In genomic region chr13:101631561-101631960, GRCm38 (mm10) we compare ENCODE assay signal across 11 mouse cellular contexts.
A peak's percentile ranks its signal among the peaks of the same experiment; 100 is the strongest.
DNase-seq lines count a peak whose midpoint lies in the region; ATAC-seq lines count a peak whose summit lies in the region.
"Had no signal": no experiment of that assay in that cellular context is flagged by ENCODE, and none has a peak within 500 bp of the region (broad histone marks: within the 10 kb centered on the region; RNA-seq: fewer than 3 reads in every experiment).

No protein-coding gene starts in this region.

- WGBS in neural tube, embryonic 15.5 days = 31% methylated on average over 7 of the region's 7 CpGs
- WGBS in liver, embryonic 11.5 days = 81% methylated on average over 7 of the region's 7 CpGs

- no peak for DNase-seq in frontal cortex, postnatal 10 days (ENCODE audit: low spot score in 2 of 2)
- peak; percentile 7 for DNase-seq in ZHBTc4 (ENCODE audit: low read depth, low spot score)
- peak; percentile 35 to 73 for DNase-seq in kidney, postnatal 36 days
- DNase-seq in left cerebral cortex, postnatal 4 days = peak; percentile 50
- DNase-seq in heart, postnatal 14 days = no peak
- DNase-seq in liver, embryonic 11.5 days (ENCODE audit: low spot score) = no peak
- DNase-seq: gastrocnemius, adult 2 months; spleen, adult 18-20 months; thymus, postnatal 25 days had no signal

- H3K27ac ChIP-seq in neural tube, embryonic 15.5 days (replicated peaks) = no peak overlapping the region
- no peak overlapping the region for H3K27ac ChIP-seq in liver, embryonic 11.5 days (ENCODE audit: low read depth, low read length)
- H3K27ac ChIP-seq: gastrocnemius, adult 2 months had no signal

- H3K4me2 ChIP-seq in neural tube, embryonic 15.5 days = no peak overlapping the region
- no peak overlapping the region for H3K4me2 ChIP-seq in liver, embryonic 11.5 days

- no peaks in the 10 kb centered on the region for H3K27me3 ChIP-seq in neural tube, embryonic 15.5 days (replicated peaks)
- H3K27me3 ChIP-seq in liver, embryonic 11.5 days (replicated peaks; ENCODE audit: control insufficient read depth, insufficient read depth, low read length) = no peaks in the 10 kb centered on the region

- peaks cover 4% of the 10 kb centered on the region; the same call in 1 of the 2 replicates for H3K4me1 ChIP-seq in neural tube, embryonic 15.5 days
- no peaks in the 10 kb centered on the region for H3K4me1 ChIP-seq in liver, embryonic 11.5 days (replicated peaks; ENCODE audit: control insufficient read depth, insufficient read depth, low read length)

- H3K9me3 ChIP-seq in neural tube, embryonic 15.5 days (replicated peaks) = no peaks in the 10 kb centered on the region
- no peaks in the 10 kb centered on the region for H3K9me3 ChIP-seq in liver, embryonic 11.5 days (ENCODE audit: control insufficient read depth, low read length)

- no peak overlapping the region for H3K4me3 ChIP-seq in neural tube, embryonic 15.5 days (replicated peaks)
- no peak overlapping the region for H3K4me3 ChIP-seq in liver, embryonic 11.5 days (ENCODE audit: low read depth, low read length)
- H3K4me3 ChIP-seq: gastrocnemius, adult 2 months had no signal

- H3K9ac ChIP-seq in neural tube, embryonic 15.5 days (replicated peaks) = no peak overlapping the region
- no peak overlapping the region for H3K9ac ChIP-seq in liver, embryonic 11.5 days (ENCODE audit: low read depth, low read length)

- intact Hi-C loops in left cerebral cortex, postnatal 4 days (cut with DNase I) = no loop called here
- intact Hi-C loops in heart, postnatal 14 days (cut with DNase I) = no loop called here

- no peaks in the 10 kb centered on the region for H3K36me3 ChIP-seq in neural tube, embryonic 15.5 days
- no peaks in the 10 kb centered on the region for H3K36me3 ChIP-seq in liver, embryonic 11.5 days (ENCODE audit: control insufficient read depth, insufficient read depth, low read length)

- ATAC-seq in frontal cortex, adult (ENCODE audit: low TSS enrichment) = peak; percentile 75
- no peak for ATAC-seq in neural tube, embryonic 15.5 days (ENCODE audit: low FRiP score)
- ATAC-seq in liver, embryonic 11.5 days (replicated peaks; ENCODE audit: low FRiP score) = no peak

Comparison
In these comparisons a context has a peak if more than half of its experiments do, and no peak if none do; other contexts are left out.
1. DNase-seq: peak in ZHBTc4 (single experiment), kidney, postnatal 36 days (2 of 2) and left cerebral cortex, postnatal 4 days (single experiment); none in frontal cortex, postnatal 10 days (0 of 2), heart, postnatal 14 days (0 of 2) and liver, embryonic 11.5 days (single experiment).